Mouse (Mus musculus): ENCODE results near the gene AL607142.1.

GRCm38 (mm10) chr4:120101186-120101585 is 36.4 kb downstream of the AL607142.1 start:
- TF ChIP-seq POLR2A (IDR thresholded peaks at IDR 0.05; ENCODE audit: borderline replicate concordance, low read depth, low read length) (no peak), CTCF (IDR thresholded peaks at IDR 0.05; ENCODE audit: low read depth, low read length) (no peak)

Data from bone marrow macrophage, adult 2 months (primary cell).